Mouse (Mus musculus) erythroblast, embryonic 14.5 days (primary cell): ENCODE results near the gene Kctd20.

Source experiments
- GATA1 ChIP-seq: IDR thresholded peaks from 2 replicates; pipeline ENCODE4 v1.6.1; 2012; ENCODE audit warnings: low read length, inconsistent platforms, mixed read lengths
- TAL1 ChIP-seq: IDR thresholded peaks from 3 replicates; pipeline ENCODE4 v1.6.1; 2012; ENCODE audit warnings: low read length, inconsistent platforms, mixed read lengths

- TF ChIP-seq GATA1 (no peak), TAL1 (no peak)
Measured at GRCm38 (mm10) chr17:28915060-28915628, 36.6 kb upstream of the Kctd20 start, which contains the start of gene 4930539E08Rik.
